Mouse (Mus musculus): Measurements from ENCODE around the gene Dclk3. TPM values are rescaled to one million over a fixed set of nuclear protein-coding genes. Genes with fewer than 3 reads are reported as not detected.

Gene Dclk3
- total RNA-seq (2023): not detected

GRCm38 (mm10) chr9:111438904-111439835, at the start of gene Dclk3:
TSS of gene Dclk3 (plus strand) at chr9:111439081.

Other genes with a start within 250 kb of the Dclk3 start
- 54.6 TPM for gene Mlh1, start 167.3 kb upstream of the Dclk3 start, total RNA-seq (2023)
- 29.4 TPM for gene Epm2aip1, start 167.2 kb upstream of the Dclk3 start, total RNA-seq (2023)
- not detected for gene Trank1, start 127.3 kb upstream of the Dclk3 start, total RNA-seq (2023)

All from CD8-positive naive resting alpha-beta T cell, adult 57 days (primary cell).